ENCODE assay signal across 8 mouse cellular contexts in the genomic region with DNA sequence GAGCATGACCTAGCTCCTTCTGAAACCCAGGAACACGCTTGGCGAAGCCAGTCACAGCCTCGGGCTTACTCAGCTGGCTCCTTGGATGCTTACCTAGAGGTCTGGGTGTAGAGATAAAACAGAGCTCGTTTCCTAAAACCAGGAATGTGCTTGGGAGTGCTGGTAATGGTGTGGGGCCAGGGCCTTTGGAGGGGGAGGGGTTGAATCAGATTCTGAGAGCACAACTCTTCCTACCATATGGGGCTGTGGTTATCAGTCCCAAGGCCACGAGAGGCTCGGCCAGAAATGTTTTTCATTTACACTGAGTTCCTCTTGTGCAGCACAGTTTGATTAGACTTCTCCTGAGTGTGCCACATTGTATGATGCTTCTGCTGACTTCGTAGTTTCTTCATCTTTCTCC.
A peak's percentile ranks its signal among the peaks of the same experiment; 100 is the strongest.
DNase-seq lines count a peak whose midpoint lies in the region; ATAC-seq lines count a peak whose summit lies in the region.

No protein-coding gene starts in this region.

- H3K36me3 ChIP-seq in heart, embryonic 12.5 days = 0 out of 2 replicates have a peak, but pooled peaks cover 3% of the 10 kb centered on the region
- H3K36me3 ChIP-seq in forebrain, embryonic 15.5 days = no peaks in the 10 kb centered on the region
- no peaks in the 10 kb centered on the region for H3K36me3 ChIP-seq in limb, embryonic 15.5 days

- intact Hi-C loops in heart, postnatal 25 days (cut with DNase I) = loop anchor here (5.0 to 10.0 kb wide), 4 partner anchors 64 to 509 kb away; a partner anchor contains a TSS

- H3K4me1 ChIP-seq in heart, embryonic 12.5 days (replicated peaks) = no peaks in the 10 kb centered on the region
- H3K4me1 ChIP-seq in forebrain, embryonic 15.5 days = peaks cover 7% of the 10 kb centered on the region
- H3K4me1 ChIP-seq in limb, embryonic 15.5 days = peaks cover 7% of the 10 kb centered on the region

- no peak overlapping the region for H3K27ac ChIP-seq in heart, embryonic 12.5 days (ENCODE audit: poor library complexity, severe bottlenecking)
- H3K27ac ChIP-seq in forebrain, embryonic 15.5 days (replicated peaks) = peak overlapping the region; percentile 99; the same call in 1 of the 2 replicates
- peak overlapping the region; percentile 99; the same call in 1 of the 2 replicates for H3K27ac ChIP-seq in limb, embryonic 15.5 days

- peak overlapping the region; percentile 62 for H3K4me2 ChIP-seq in heart, embryonic 12.5 days
- H3K4me2 ChIP-seq in forebrain, embryonic 15.5 days (replicated peaks) = peak overlapping the region; percentile 47
- peak overlapping the region; percentile 54 for H3K4me2 ChIP-seq in limb, embryonic 15.5 days

- H3K4me3 ChIP-seq in heart, embryonic 12.5 days = peak overlapping the region; percentile 57
- H3K4me3 ChIP-seq in forebrain, embryonic 15.5 days = peak overlapping the region; percentile 59
- peak overlapping the region; percentile 74 for H3K4me3 ChIP-seq in limb, embryonic 15.5 days

- no peak for ATAC-seq in heart, embryonic 12.5 days (ENCODE audit: insufficient number of reproducible peaks, low FRiP score)
- ATAC-seq in forebrain, embryonic 15.5 days (replicated peaks) = no peak
- ATAC-seq in limb, embryonic 15.5 days (ENCODE audit: insufficient number of reproducible peaks, low FRiP score, low TSS enrichment, low read depth) = no peak

- peaks cover 20% of the 10 kb centered on the region for H3K9me3 ChIP-seq in heart, embryonic 12.5 days (replicated peaks)
- H3K9me3 ChIP-seq in forebrain, embryonic 15.5 days = no peaks in the 10 kb centered on the region
- H3K9me3 ChIP-seq in limb, embryonic 15.5 days = no peaks in the 10 kb centered on the region

- H3K9ac ChIP-seq in heart, embryonic 12.5 days = no peak overlapping the region
- peak overlapping the region; percentile 87; the same call in 1 of the 2 replicates for H3K9ac ChIP-seq in forebrain, embryonic 15.5 days (replicated peaks)
- no peak overlapping the region for H3K9ac ChIP-seq in limb, embryonic 15.5 days

- no peaks in the 10 kb centered on the region for H3K27me3 ChIP-seq in heart, embryonic 12.5 days (replicated peaks)
- no peaks in the 10 kb centered on the region for H3K27me3 ChIP-seq in forebrain, embryonic 15.5 days
- H3K27me3 ChIP-seq in limb, embryonic 15.5 days = no peaks in the 10 kb centered on the region

- WGBS in heart, embryonic 12.5 days = 80% methylated on average over 7 of the region's 7 CpGs
- WGBS in forebrain, embryonic 15.5 days = 93% methylated on average over 7 of the region's 7 CpGs
- WGBS in limb, embryonic 15.5 days = 89% methylated on average over 7 of the region's 7 CpGs

- no peak for DNase-seq in heart, postnatal 25 days (ENCODE audit: low spot score)
- DNase-seq in 3134 (ENCODE audit: extremely low read depth, insufficient read length, low spot score) (peak; percentile 6), ZHBTc4 (ENCODE audit: low read depth, low spot score) (peak; percentile 15)
- peak; percentile 31 for DNase-seq in testis, postnatal 14 days (ENCODE audit: low spot score)
- no peak for DNase-seq in right cerebral cortex, adult 2 months (ENCODE audit: low spot score in 2 of 2)

Comparison
In these comparisons a context has a peak if more than half of its experiments do, and no peak if none do; other contexts are left out.
1. DNase-seq: peak in 3134 (single experiment), ZHBTc4 (single experiment) and testis, postnatal 14 days (single experiment); none in heart, postnatal 25 days (single experiment) and right cerebral cortex, adult 2 months (0 of 2).
2. Peak in every context shown above with its lines, with median percentiles within 50 percentile points of each other: H3K4me2 ChIP-seq and H3K4me3 ChIP-seq.